Mouse (Mus musculus) adrenal gland, postnatal 36 days (tissue): Measurements from ENCODE around the gene Emg1. TPM values are rescaled to one million over a fixed set of nuclear protein-coding genes. Genes with fewer than 3 reads are reported as not detected.
A peak's percentile ranks its signal among the peaks of the same experiment; 100 is the strongest.

ENCODE experiments used
- DNase-seq, 2 experiments: peaks; one replicate each; pipeline ENCODE4 v3.0.0; 2021; ENCODE audit warnings: mixed read lengths in 1 of 2
- total RNA-seq, 2 experiments: library from RNA; stranded (reverse); gene quantifications; 2 replicates each; pipeline ENCODE4 v1.2.3; 2021

Emg1 gene
- total RNA-seq, 2 experiments from 2014 or later: 87.2 to 88.2 TPM

DNA sequence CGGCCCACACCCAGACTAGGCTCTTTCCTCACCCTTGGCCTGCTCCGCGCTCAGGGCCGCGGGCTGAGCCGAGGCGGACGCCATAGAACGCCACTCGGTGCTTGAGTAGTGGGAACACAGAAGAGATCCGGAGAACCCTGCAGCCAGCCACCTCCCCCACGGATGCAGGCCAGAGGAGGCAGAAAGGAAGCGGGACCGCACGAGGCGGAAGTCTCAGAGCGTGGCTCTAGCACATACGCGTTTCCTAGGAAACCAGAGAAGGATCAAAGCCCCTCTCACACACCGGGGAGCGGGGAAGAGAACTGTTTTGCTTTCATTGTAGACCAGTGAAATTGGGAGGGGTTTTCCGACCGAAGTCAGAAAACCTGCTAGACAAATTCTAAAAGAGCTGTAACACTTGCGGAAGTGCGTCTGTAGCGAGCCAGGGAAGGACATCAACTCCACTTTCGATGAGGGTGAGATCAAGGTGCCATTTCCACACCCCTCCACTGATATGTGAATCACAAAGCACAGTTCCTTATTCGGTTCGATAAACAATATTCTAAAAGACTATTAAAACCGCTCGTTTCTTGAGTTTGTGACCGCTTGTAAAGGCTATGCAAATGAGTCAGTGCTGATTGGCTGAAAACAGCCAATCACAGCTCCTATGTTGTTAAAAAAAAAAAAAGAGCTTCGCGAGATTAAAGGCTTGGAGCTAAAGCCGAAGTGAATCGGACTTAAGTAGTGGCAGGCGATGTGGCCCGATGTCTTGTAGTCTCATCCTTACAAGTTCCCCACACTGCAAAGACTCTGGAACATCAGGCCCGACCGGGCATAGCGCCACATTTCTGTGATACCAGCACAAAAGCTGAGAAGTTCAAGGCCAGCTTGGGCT, 29.1 kb upstream of the Emg1 start, which contains the start of gene Grcc10:
TSS of gene Grcc10 (minus strand) at position 487 of the 874 bp plus-strand sequence.
- DNase-seq: peak; percentile 86 to 87

- peak; percentile 54 to 65 for DNase-seq
Measured at GRCm38 (mm10) chr6:124740211-124740887, 28.4 kb upstream of the Emg1 start.

DNA sequence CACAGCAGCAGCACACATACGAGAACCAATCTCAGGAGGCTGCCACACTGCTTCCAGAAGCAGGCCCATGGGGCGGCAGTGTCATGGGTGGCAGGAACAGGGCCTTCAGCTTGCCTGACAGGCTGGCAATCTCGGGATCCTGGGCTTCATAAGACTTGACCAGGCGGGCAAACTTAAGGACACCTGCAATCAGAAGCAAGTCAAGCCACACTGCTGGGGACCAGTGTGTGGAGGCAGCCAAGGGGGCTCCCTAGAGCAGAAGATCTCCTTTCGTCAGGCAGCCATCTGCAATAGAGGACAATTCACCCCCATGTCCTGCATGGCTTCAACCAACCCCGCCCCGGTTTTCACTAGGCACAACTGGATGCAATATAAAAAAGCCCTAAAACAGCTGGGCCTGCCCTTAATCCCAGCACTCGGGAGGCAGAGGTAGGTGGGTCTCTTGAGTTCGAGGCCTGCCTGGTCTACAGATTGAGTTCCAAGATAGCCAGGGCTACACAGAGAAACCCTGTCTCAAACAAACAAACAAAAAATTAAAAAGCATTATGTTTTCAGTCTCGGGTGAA, 27.3 kb upstream of the Emg1 start:
- DNase-seq: no peak

DNA sequence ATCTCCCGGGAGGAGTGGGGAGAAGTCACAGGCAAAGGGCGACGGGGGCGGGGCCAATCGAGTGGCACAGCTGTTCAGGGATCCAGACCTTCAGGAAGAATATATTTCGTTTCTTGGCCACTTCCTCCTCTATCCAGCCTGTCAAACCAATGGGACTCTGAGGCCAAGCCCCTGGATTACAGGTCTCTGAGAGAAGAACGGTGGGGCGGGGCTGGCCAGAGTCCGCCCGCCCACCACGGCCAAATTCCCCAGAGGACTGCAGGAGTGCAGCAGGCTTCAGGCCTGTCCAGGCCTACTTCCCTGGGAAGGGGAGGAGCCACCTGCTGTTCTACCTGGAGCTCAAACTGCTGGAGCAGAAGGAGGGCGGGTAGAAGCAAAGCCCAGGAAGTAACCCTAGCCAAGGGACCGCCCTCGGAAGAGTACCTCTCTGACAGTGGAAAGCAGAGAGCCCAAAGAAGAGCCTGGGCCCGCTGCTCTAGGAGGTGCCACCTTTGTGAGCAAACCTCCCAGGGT, 26.6 kb upstream of the Emg1 start, which contains the start of gene Ptpn6:
TSS of gene Ptpn6 (minus strand) at position 204 of the 513 bp plus-strand sequence.
- peak in 1 of 2 experiments; percentile 51 for DNase-seq

DNA sequence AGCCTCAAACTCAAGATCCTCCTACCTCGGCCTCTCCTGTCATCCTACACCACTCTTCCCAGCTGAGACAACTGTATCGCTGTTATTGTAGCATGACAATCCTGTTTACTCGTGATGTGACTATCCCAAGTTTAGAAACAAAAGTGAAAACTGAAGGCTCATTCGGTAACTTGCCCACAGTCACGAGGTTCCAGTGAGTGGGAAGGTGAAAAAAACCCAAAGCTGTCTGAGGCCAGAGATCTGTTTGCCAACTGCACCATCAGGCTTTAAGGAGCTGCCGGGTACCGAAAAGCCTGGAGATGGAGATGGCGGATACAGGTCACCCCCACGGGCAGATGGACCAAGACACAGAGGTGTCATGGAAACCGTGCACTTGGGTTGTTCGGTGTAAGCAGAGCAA, 25.1 kb upstream of the Emg1 start:
- DNase-seq: no peak

DNA sequence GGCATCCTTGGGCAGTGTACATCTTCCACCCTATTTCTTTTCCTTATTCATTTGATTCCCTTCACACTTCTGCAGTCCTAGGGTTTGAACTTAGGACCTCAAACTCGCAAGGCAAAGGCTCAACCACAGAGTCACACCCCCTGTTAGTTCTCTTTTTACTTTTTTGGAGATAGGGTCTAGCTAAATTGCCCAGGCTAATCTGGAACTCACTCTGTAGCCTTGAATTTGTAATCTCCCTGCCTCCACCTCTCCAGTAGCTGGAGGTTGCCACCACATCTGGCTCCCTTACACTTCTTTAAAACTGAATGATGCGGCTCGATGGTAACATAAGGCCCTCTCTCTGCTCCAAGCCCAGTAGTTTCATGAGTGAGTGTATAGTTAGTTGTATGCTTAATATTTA, 22.4 kb upstream of the Emg1 start:
- no peak for DNase-seq

GRCm38 (mm10) chr6:124732476-124733370, 20.7 kb upstream of the Emg1 start:
- DNase-seq: peak in 1 of 2 experiments; percentile 60

DNA sequence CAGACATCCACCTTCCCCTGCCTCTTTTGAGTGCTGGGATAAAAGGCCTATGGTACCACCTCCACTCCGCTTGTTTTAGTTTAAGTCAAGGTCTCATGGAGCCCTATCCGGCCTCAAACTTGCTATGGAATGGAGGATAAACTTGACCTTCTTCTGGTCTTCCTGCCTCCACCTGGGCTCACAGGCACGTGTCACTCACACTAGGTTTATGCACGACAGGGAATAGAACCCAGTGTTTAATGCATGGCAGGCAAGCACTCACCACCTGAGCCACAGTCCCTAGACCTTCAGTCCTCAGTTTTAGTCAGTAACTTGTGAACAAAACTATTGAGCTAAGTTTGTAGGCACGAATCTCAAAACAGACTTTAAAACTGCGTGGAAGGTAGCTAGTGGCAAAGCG, 19.1 kb upstream of the Emg1 start:
- DNase-seq: no peak

DNA sequence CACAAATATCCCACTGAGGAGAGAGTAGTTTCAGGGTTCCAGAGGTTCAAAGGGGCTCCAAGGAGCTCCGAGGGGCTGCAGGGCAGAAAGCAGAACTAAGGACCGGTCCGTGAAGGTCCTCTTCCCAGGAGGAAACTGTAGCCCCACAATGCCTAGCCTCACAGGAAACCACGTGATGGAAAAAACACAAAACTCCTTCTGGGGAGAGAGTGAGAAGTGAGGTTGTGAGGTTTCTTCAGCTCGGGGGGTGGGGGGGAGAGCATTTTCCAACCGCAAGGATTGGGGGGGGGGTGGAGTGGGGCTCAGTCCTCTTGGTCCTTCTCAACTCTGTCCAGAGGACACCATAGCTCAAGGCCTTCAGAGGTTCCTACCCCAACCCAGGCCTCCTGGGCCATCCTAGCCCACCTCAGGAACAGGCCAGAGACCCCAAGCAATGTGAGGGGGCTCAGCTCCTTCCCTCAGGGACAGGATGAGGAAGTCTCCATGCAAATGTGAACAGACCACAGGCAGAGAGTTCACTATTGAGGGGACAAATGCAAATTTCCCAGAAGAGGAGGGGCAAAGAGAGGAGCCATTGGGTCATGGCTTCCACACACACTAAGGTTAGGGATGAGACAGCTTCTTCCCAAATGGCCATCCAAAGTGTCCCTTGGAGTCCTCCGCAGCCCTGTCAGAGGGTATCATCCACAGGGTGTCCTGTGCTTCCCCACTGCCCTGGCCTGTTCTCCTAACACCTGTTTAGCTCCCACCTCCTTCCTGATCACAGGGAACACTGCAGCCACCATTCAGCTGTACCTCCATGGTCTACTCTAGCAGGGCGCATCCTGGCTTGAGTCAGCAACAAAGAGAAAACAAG, 18.1 kb upstream of the Emg1 start:
- DNase-seq: no peak

DNA sequence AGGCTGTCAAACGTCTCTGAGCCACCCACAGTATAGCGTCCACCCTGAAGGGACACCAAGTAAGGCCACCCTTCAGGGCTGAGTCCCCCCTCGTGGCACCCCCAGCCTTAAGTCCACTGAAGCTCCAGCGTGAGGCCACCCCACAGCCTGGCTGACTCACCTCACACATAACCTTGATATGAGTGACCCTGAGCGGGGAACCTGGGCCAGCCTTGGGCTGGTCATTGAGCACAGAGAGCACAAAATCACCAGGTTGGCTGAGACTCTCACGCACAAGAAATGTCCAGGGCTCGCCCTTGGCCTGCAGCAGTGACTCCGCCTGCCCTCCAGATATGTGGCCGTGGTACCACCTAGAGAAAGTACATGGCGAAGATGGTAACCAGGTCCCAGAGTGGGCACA, 16.6 kb upstream of the Emg1 start:
- peak; percentile 67 to 73 for DNase-seq

DNA sequence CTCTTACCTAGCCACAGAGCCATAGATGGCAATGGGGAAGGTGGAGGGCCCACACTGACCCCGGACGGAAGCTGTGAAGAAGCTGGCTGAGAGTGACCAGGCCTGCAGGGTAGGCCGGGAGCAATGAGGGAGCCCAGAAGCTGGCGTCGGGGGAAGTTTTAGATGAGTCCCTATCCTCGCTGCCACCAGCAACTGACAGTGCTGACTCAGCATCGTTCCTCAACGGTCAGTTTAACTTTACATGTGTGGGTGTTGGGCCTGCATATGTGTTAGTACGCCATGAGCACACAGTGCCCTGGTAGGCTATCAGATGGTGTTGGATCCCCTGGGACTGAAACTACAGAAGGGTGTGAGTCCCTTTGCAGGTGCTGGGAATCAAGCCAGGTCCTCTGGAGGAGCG, 12.5 kb upstream of the Emg1 start:
- no peak for DNase-seq

DNA sequence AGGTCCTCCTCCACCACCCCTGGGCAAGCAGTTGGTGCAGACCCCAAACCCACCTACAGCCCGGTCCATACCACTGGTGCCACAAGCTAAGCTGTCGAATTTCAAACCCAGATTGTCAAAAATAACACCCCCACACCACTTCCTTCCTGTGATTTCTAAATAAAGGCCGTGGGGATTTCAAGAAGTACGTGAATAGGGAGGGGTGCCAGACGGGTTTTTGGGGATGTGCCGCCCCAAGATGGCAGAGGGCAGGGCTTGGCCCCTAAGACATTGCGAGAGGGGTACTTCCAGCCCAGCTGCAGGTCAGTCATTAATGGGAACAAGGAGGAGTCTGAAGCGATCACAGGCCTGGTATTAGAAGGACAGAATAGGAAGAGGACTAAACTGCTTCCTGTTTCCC, 11.6 kb upstream of the Emg1 start:
- DNase-seq: no peak

GRCm38 (mm10) chr6:124722876-124723473, 11.0 kb upstream of the Emg1 start:
- DNase-seq: no peak

DNA sequence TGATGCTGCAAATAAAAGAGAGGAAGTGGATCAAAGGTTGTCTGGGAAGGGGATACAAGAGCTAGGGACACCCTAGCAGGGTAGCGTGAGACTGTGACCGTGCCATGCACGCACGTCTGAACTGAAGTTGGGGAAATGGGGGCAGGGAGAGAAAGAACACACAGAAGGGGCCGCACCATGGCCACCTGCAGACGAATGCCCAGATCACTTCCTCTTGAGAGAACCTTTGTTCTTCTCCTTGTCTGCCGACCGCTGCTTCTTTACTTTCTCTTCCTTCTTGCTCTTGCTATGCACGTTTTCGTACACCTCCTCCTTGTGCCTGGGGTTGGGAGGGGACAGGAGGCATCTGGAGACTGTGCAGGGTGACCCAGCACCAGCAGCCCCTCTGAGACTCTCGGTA, 8.9 kb upstream of the Emg1 start:
- no peak for DNase-seq

- DNase-seq: no peak
Measured at GRCm38 (mm10) chr6:124719354-124719978, 7.5 kb upstream of the Emg1 start.

- DNase-seq: no peak
Measured at GRCm38 (mm10) chr6:124718703-124719102, 6.7 kb upstream of the Emg1 start.

- peak; percentile 40 to 58 for DNase-seq
Measured at GRCm38 (mm10) chr6:124717968-124718367, 6.0 kb upstream of the Emg1 start.

DNA sequence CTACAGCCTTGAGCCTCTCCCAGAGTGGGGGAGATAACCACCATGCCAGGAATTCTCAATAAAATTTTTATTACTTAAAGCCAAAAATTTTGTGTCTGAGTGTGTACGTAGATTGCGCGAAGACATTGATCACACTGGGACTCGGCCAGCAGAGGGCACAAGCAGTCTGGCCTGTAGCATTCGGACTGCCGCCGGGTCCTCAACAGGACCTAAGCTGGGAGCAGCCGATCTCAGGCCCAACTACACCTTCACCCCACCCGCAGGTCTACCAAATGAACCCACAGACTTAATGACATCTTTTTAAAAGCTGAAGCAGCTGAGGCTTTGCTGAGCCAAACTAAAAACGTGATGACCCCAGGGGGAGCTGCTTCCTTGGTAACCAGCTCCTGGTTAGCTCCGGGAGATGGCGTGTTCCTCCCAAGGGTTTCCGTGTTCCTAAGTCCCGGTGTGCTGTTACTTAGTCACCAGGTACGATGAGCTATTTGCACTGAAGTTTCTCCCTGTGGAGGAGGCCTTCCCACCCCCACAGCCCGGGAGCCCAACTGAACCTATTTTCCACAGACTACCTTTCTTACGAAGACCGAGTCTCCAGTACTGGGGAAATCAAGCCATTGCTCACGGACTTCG, 5.0 kb upstream of the Emg1 start:
- peak; percentile 65 to 70 for DNase-seq

DNA sequence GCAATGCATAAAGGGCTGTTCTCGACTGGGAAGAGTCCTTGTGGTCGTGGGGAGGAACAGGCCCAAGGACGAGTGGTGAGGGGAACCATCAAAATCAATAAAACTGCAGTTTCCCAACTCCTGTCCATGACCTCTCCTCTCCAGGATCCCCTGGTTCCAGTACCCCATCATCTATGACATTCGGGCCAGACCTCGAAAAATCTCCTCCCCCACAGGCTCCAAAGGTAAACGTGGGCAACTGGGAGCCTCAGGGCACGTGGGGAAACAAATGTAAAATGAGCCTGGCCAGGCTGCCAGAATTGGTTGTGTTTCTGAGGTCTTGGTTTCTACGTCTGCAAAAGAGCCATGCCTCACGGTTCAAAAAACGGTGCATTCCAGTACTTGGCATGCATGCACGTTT, 940 bp upstream of the Emg1 start:
- DNase-seq: no peak
